Mouse (Mus musculus) liver, embryonic 16.5 days (tissue): Measurements from ENCODE around the gene Nudt9. TPM values are rescaled to one million over a fixed set of nuclear protein-coding genes. Genes with fewer than 3 reads are reported as not detected.

Experiments
- ATAC-seq: fragments of 200-750 bp; cut with Nextera tagmentation; 2 replicates; pipeline ENCODE4 v1.8.0; 2017; ENCODE audit warnings: low read depth, mild to moderate bottlenecking, moderate number of reproducible peaks, moderate library complexity
- H3K27ac ChIP-seq: fragments of 300-500 bp; sonication (generic); 2 replicates; pipeline ENCODE4 v1.5.1; 2014; ENCODE audit warnings: mild to moderate bottlenecking, low read length
- H3K27me3 ChIP-seq: fragments of 300-500 bp; sonication (generic); 2 replicates; pipeline ENCODE4 v1.6.1; 2014; ENCODE audit warnings: low read depth, low read length, mixed read lengths; ENCODE audit not compliant: control insufficient read depth, insufficient read depth
- H3K36me3 ChIP-seq: fragments of 300-500 bp; sonication (generic); 2 replicates; pipeline ENCODE4 v1.6.1; 2014; ENCODE audit warnings: mild to moderate bottlenecking; ENCODE audit not compliant: control insufficient read depth, insufficient read depth
- H3K4me1 ChIP-seq: fragments of 300-500 bp; sonication (generic); 2 replicates; pipeline ENCODE4 v1.6.1; 2014; ENCODE audit warnings: low read depth, low read length, mixed read lengths; ENCODE audit not compliant: control insufficient read depth
- H3K4me2 ChIP-seq: fragments of 300-500 bp; sonication (generic); 2 replicates; pipeline ENCODE4 v1.6.1; 2014; ENCODE audit warnings: low read depth, low read length, mixed read lengths
- H3K4me3 ChIP-seq: fragments of 300-500 bp; sonication (generic); 2 replicates; pipeline ENCODE4 v1.5.1; 2014; ENCODE audit warnings: low read depth, mild to moderate bottlenecking, low read length
- H3K9ac ChIP-seq: fragments of 300-500 bp; sonication (generic); 2 replicates; pipeline ENCODE4 v1.6.1; 2014; ENCODE audit warnings: low read depth, low read length
- H3K9me3 ChIP-seq: fragments of 300-500 bp; sonication (generic); replicated peaks from 2 replicates; pipeline ENCODE4 v1.6.1; 2016; ENCODE audit warnings: low read length; ENCODE audit not compliant: control insufficient read depth
- whole genome bisulfite sequencing: fragments of 180-500 bp; shearing (Covaris S2); extraction: QIAGEN DNeasy Blood & Tissue Kit; methylation state at CpG from one replicate; pipeline ENCODE4 v1.1.7; 2014; ENCODE audit not compliant: insufficient replicate concordance; 5-methylcytosine and 5-hydroxymethylcytosine counted together
- polyA plus RNA-seq: library from polyadenylated mRNA; unstranded; fragments of >200 nt; fragmentation: Nextera tagmentation; extraction: Ambion mirVana; gene quantifications from 2 replicates; pipeline ENCODE4 v1.2.1, GENCODE M21; 2015

The Nudt9 gene
- 62.1 and 67.1 TPM in 2 replicates for polyA plus RNA-seq

GRCm38 (mm10) chr5:104046256-104047199 is at the start of gene Nudt9:
Gene Nudt9, plus strand, starts transcription at chr5:104046306.
- peaks cover 12% of the 10 kb centered on the region for H3K36me3 ChIP-seq
- no peaks in the 10 kb centered on the region for H3K27me3 ChIP-seq
- peak within 1 kb of the TSS; percentile 82 for H3K9ac ChIP-seq
- H3K4me3 ChIP-seq, result peak within 1 kb of the TSS; percentile 75
- H3K27ac ChIP-seq, result peak within 1 kb of the TSS; percentile 90
- 3% methylated on average over 90 of the region's 90 CpGs for WGBS
- H3K4me2 ChIP-seq, result peak within 1 kb of the TSS; percentile 95
- no peaks in the 10 kb centered on the region for H3K9me3 ChIP-seq
- ATAC-seq, result peak; percentile 93
- H3K4me1 ChIP-seq, result peaks cover 30% of the 10 kb centered on the region

DNA sequence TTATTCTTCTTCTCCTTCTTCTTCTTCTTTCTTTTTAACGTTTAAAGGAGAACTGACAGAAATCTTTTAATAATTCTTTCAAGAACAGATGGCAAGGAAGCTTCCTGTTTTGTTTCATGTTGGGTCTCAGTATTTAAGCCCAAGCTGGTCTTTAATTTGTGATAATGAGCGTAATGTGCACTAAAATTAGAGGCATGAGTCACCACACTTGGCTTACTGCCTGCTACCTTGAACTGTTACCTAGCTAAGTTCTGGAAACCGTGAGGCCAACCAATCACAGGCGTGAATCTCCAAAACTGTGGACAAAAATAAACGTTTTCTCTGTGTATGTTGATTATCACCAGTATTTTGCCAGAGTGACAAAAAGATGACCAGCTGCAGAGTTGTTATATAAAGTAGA is 47.4 kb upstream of the Nudt9 start:
- peaks cover 4% of the 10 kb centered on the region for H3K4me1 ChIP-seq
- no peak overlapping the region for H3K9ac ChIP-seq
- no peak overlapping the region for H3K4me2 ChIP-seq
- no peaks in the 10 kb centered on the region for H3K27me3 ChIP-seq
- no peak for ATAC-seq
- no peaks in the 10 kb centered on the region for H3K36me3 ChIP-seq
- 48% methylated on average over 5 of the region's 5 CpGs for WGBS
- no peaks in the 10 kb centered on the region for H3K9me3 ChIP-seq
- no peak overlapping the region for H3K4me3 ChIP-seq
- H3K27ac ChIP-seq, result no peak overlapping the region

DNA sequence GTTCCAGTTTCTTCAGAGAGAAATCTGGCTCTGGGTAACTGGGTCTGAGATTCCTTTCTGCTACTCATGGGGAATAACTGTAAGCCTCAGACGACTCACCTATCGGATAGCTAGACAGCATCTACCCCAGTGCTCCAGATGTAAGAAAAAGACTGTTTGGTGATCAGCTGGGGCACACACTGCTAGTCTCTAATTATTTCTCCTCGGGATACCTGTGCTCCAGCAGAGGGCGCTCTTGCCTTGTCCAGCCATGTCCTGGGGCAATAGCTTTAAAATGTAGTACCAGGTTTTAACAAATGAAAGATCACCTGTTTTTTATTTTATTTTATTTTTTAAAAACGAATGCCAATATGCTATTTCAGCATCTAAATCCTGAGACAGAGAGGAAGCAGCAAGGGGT is 46.4 kb upstream of the Nudt9 start:
- Histone ChIP-seq H3K27me3 (no peaks in the 10 kb centered on the region), H3K4me1 (no peaks in the 10 kb centered on the region), H3K36me3 (no peaks in the 10 kb centered on the region), H3K9ac (no peak overlapping the region), H3K4me3 (no peak overlapping the region), H3K4me2 (no peak overlapping the region), H3K27ac (no peak overlapping the region), H3K9me3 (no peaks in the 10 kb centered on the region)
- 3% methylated on average over 5 of the region's 5 CpGs for WGBS
- ATAC-seq, result no peak

GRCm38 (mm10) chr5:104002549-104003255 is 43.4 kb upstream of the Nudt9 start:
- Histone ChIP-seq H3K9ac (no peak overlapping the region), H3K4me1 (peaks cover 3% of the 10 kb centered on the region; the same call in 1 of the 2 replicates), H3K4me3 (no peak overlapping the region), H3K36me3 (peaks cover 2% of the 10 kb centered on the region; the same call in 1 of the 2 replicates), H3K9me3 (no peaks in the 10 kb centered on the region), H3K27ac (peak overlapping the region; percentile 73), H3K4me2 (peak overlapping the region; percentile 19; the same call in 1 of the 2 replicates), H3K27me3 (no peaks in the 10 kb centered on the region)
- WGBS, result 64% methylated on average over 18 of the region's 18 CpGs
- peak; percentile 81 for ATAC-seq

DNA sequence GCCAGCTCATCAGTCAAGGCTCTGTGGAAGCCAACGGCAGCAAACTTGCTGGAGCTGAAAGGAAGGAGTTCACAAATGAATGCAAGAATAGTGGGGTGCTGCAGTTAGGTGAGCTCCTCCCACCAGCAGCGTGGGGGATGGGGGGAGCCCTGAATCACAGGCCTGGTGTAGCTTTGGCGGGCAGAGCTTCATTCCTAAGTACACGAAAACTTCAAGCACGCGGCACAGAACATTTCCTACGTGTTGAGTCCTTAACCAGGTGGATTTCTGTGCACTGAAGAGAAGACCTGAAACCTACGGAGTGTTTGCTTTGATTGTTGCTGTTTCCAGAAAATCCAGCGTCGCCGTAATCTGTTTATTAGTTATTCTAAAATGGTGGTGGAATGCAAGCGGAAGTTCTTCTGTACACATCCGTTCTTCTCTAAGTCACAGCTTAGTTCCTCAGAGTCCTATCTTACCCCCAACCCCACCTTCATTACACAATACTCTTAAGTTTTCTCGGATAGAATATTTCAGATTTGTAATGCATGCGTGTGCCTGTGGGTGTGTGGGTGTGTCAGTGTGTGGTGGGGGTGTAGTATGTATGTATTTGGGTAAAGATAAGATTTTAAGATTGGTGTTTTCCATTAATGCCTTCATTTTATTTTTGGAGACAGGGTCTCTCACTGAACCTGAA is 42.7 kb upstream of the Nudt9 start:
- 60% methylated on average over 15 of the region's 15 CpGs for WGBS
- ATAC-seq, result no peak; the same call in 1 of the 2 replicates
- H3K4me1 ChIP-seq, result peaks cover 3% of the 10 kb centered on the region; the same call in 1 of the 2 replicates
- no peaks in the 10 kb centered on the region for H3K9me3 ChIP-seq
- 0 out of 2 replicates have a peak overlapping the region, but pooled peaks have one; percentile 19 for H3K4me2 ChIP-seq
- no peaks in the 10 kb centered on the region for H3K27me3 ChIP-seq
- H3K36me3 ChIP-seq, result peaks cover 2% of the 10 kb centered on the region; the same call in 1 of the 2 replicates
- no peak overlapping the region for H3K9ac ChIP-seq
- no peak overlapping the region for H3K4me3 ChIP-seq
- H3K27ac ChIP-seq, result peak overlapping the region; percentile 73

GRCm38 (mm10) chr5:104003955-104004354 is 42.2 kb upstream of the Nudt9 start:
- no peak overlapping the region for H3K27ac ChIP-seq
- H3K9ac ChIP-seq, result no peak overlapping the region
- no peaks in the 10 kb centered on the region for H3K9me3 ChIP-seq
- H3K27me3 ChIP-seq, result no peaks in the 10 kb centered on the region
- no peak overlapping the region for H3K4me3 ChIP-seq
- 62% methylated on average over 2 of the region's 2 CpGs for WGBS
- no peak for ATAC-seq
- no peak overlapping the region for H3K4me2 ChIP-seq
- H3K36me3 ChIP-seq, result peaks cover 2% of the 10 kb centered on the region; the same call in 1 of the 2 replicates
- peaks cover 3% of the 10 kb centered on the region; the same call in 1 of the 2 replicates for H3K4me1 ChIP-seq

- Histone ChIP-seq H3K36me3 (peaks cover 2% of the 10 kb centered on the region; the same call in 1 of the 2 replicates), H3K4me2 (no peak overlapping the region), H3K27ac (no peak overlapping the region; the same call in 1 of the 2 replicates), H3K27me3 (no peaks in the 10 kb centered on the region), H3K4me3 (no peak overlapping the region), H3K9ac (no peak overlapping the region), H3K4me1 (peaks cover 3% of the 10 kb centered on the region; the same call in 1 of the 2 replicates), H3K9me3 (no peaks in the 10 kb centered on the region)
- ATAC-seq, result no peak
- 38% methylated on average over 3 of the region's 3 CpGs for WGBS
Observed at GRCm38 (mm10) chr5:104006811-104007210, 39.3 kb upstream of the Nudt9 start.

GRCm38 (mm10) chr5:104007801-104008200 is 38.3 kb upstream of the Nudt9 start:
- 57% methylated on average over 5 of the region's 5 CpGs for WGBS
- H3K36me3 ChIP-seq, result peaks cover 2% of the 10 kb centered on the region; the same call in 1 of the 2 replicates
- H3K9ac ChIP-seq, result no peak overlapping the region
- no peak overlapping the region for H3K4me2 ChIP-seq
- no peaks in the 10 kb centered on the region for H3K27me3 ChIP-seq
- no peaks in the 10 kb centered on the region for H3K9me3 ChIP-seq
- H3K4me3 ChIP-seq, result no peak overlapping the region
- no peak for ATAC-seq
- no peak overlapping the region for H3K27ac ChIP-seq
- H3K4me1 ChIP-seq, result peaks cover 3% of the 10 kb centered on the region; the same call in 1 of the 2 replicates
